Mouse (Mus musculus) mesoderm, embryonic 11.5 days (tissue): ENCODE data around the gene Fastk.
"Not testable (repeated sequence)": the region's sequence is repeated elsewhere in the genome, so short reads cannot be mapped to it uniquely, and the experiment has no call there.

ENCODE experiments used
- DNase-seq: peaks from one replicate; pipeline ENCODE4 v3.0.0-alpha.2; 2012; ENCODE audit warnings: low read depth, low spot score

The Fastk gene

GRCm38 (mm10) chr5:24423129-24424003 is 21.7 kb downstream of the Fastk start, which contains the start of the genes Cdk5 and Slc4a2:
Cdk5 (minus strand) TSS chr5:24423530.
Slc4a2 (plus strand) TSS chr5:24423837.
- DNase-seq, result peak; percentile 100

GRCm38 (mm10) chr5:24420381-24420780 is 24.7 kb downstream of the Fastk start:
- DNase-seq, result no peak

- no peak for DNase-seq
These were observed 27.5 kb downstream of the Fastk start for GRCm38 (mm10) chr5:24417587-24417986.

- DNase-seq, result peak; percentile 73
These were observed 28.8 kb downstream of the Fastk start for GRCm38 (mm10) chr5:24416222-24416736.

- DNase-seq, result no peak
These were observed 31.1 kb downstream of the Fastk start for GRCm38 (mm10) chr5:24413938-24414337.

- DNase-seq, result no peak
These were observed 31.9 kb downstream of the Fastk start, which contains the start of gene Asic3 for GRCm38 (mm10) chr5:24413042-24413693. Asic3 (plus strand) TSS chr5:24413392.

GRCm38 (mm10) chr5:24412063-24412462 is 33.0 kb downstream of the Fastk start:
- DNase-seq, result no peak

GRCm38 (mm10) chr5:24409466-24409865 is 35.6 kb downstream of the Fastk start:
- no peak for DNase-seq

GRCm38 (mm10) chr5:24408651-24409050 is 36.4 kb downstream of the Fastk start:
- DNase-seq, result no peak

- no peak for DNase-seq
These were observed 39.7 kb downstream of the Fastk start for GRCm38 (mm10) chr5:24405389-24405876.

GRCm38 (mm10) chr5:24404594-24405360 is 40.3 kb downstream of the Fastk start:
- DNase-seq, result no peak

GRCm38 (mm10) chr5:24401969-24402368 is 43.1 kb downstream of the Fastk start:
- no peak for DNase-seq

- DNase-seq, result no peak
These were observed 44.0 kb downstream of the Fastk start for GRCm38 (mm10) chr5:24400911-24401605.

GRCm38 (mm10) chr5:24400362-24400761 is 44.7 kb downstream of the Fastk start:
- DNase-seq, result no peak

GRCm38 (mm10) chr5:24399686-24400085 is 45.4 kb downstream of the Fastk start:
- no peak for DNase-seq

- not testable (repeated sequence) for DNase-seq
These were observed 48.8 kb downstream of the Fastk start for GRCm38 (mm10) chr5:24396254-24396653.

- peak; percentile 97 for DNase-seq
These were observed 50.8 kb downstream of the Fastk start for GRCm38 (mm10) chr5:24394165-24394894.

- DNase-seq, result peak; percentile 84
These were observed 51.6 kb downstream of the Fastk start, which contains the start of gene Abcb8 for GRCm38 (mm10) chr5:24393392-24393997. Abcb8 (plus strand) TSS chr5:24393663.

- no peak for DNase-seq
These were observed 52.4 kb downstream of the Fastk start for GRCm38 (mm10) chr5:24392724-24393123.

GRCm38 (mm10) chr5:24391864-24392263 is 53.2 kb downstream of the Fastk start, which contains the start of gene Atg9b:
Atg9b (minus strand) TSS chr5:24392143.
- DNase-seq, result no peak
